Mouse (Mus musculus): Measurements from ENCODE around the gene Cltc. TPM values are rescaled to one million over a fixed set of nuclear protein-coding genes. Genes with fewer than 3 reads are reported as not detected.

Cltc gene
- total RNA-seq, 2 experiments from 2014 or later, result 159 to 171 TPM

DNA sequence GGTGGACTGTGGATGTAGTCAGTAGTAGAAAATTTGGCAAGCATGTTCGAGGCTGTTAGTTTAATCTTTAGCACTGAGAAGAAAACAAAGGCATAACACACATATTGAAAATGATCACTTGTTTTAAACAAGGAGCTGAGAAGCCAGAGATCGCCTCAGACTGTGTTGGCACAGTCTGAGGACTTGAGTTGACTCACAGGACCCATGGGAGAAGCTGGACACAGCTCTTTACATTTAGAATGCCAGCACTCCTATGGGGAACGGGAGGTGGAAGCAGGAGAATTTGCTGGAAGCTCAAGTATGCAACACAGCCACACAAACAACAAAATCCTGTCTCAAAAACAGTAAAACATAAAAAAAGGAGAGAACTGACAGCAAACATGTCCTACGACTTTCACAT is 103.3 kb downstream of the Cltc start:
- intact Hi-C loops (cut with DNase I), result loop anchor here (5.0 to 10.0 kb wide), 2 partner anchors 37 to 351 kb away; no protein-coding TSS in a partner anchor
- no peak for DNase-seq

DNA sequence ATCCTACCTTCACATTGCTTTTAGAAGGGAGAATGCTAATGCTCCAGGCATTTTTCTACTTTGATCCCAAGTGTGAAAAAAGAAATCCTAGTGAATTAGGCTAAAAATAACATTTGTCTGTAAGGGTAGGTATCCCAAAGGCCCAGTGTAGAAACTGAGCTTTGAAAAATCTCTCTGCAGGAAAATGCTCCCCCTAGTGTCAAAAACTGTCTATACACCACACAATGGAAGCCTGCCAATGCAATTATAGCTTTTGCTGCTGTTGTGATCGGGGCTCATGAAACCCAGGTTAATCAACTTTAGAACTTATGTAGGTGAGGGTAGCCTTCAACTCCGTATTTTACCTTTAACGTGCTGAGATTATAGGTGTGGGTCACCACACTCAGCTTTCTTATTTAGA is 103.9 kb downstream of the Cltc start:
- intact Hi-C loops (cut with DNase I), result loop anchor here (1.0 to 10.0 kb wide), 3 partner anchors 36 to 351 kb away; no protein-coding TSS in a partner anchor
- DNase-seq, result peak; percentile 56 to 79

DNA sequence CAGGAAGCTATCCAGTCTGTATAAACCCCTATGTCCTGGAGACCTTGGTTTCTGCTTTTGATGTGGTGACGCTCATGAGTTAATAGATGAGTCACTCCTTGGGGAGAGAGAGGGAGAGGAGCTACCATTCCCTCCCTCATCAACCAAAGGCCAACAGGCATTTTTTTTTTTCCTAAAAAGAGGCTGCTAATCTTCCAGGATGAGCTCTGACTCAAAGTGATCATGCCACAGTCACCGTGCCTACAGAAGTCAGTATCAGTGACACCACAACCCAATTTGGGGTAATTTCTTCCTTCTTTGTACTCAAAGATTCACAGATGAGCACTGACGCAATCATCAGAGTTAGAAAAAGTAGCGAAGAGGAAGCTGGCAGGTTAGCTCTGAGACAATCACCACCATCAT is 104.8 kb downstream of the Cltc start:
- intact Hi-C loops (cut with DNase I), result loop anchor here (5.0 to 10.0 kb wide), 2 partner anchors 35 to 352 kb away; no protein-coding TSS in a partner anchor
- DNase-seq, result no peak

DNA sequence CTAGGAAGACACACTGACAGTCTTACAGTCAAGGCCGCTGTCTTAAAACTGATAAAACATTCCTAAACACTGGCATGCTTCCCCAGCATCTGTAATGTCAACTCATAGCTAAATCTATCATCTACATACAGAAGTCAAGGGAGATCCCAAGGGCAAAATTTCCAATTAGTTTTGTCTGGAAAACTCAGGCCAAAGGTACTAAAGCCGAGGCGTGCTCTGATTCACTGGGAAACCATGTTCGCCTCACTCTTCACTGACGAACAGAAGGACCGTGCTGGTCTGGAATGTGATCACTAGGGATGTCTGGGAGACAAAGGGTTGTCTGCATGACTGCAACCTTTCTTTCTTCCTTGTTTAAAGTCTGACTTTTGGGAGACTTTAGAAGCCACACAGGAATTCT is 106.7 kb downstream of the Cltc start:
- intact Hi-C loops (cut with DNase I), result loop anchor here (5.0 to 10.0 kb wide), 2 partner anchors 33 to 354 kb away; no protein-coding TSS in a partner anchor

DNA sequence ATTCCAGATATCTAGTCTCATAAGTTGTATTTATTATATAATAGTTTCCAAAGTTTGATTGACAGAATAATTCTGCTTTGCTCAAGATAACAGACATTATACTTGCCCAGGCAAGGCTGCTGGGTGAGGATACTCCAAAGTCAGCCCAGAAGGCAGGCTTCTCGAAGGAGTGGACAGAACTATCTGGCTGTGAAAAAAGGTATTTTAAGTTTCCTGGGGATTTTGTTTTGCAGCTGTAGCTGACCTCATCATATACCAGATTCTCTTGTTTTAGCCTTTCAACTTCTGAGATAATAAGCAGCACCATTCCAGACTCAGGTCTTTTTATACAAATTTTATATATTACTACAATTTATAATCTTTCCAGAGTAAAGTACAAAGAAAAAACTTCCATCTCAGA is 107.8 kb downstream of the Cltc start:
- no peak for DNase-seq
- intact Hi-C loops (cut with DNase I), result no loop called here

More for the DNA sequence above, 106.7 kb downstream of the Cltc start:
- no peak for DNase-seq

DNA sequence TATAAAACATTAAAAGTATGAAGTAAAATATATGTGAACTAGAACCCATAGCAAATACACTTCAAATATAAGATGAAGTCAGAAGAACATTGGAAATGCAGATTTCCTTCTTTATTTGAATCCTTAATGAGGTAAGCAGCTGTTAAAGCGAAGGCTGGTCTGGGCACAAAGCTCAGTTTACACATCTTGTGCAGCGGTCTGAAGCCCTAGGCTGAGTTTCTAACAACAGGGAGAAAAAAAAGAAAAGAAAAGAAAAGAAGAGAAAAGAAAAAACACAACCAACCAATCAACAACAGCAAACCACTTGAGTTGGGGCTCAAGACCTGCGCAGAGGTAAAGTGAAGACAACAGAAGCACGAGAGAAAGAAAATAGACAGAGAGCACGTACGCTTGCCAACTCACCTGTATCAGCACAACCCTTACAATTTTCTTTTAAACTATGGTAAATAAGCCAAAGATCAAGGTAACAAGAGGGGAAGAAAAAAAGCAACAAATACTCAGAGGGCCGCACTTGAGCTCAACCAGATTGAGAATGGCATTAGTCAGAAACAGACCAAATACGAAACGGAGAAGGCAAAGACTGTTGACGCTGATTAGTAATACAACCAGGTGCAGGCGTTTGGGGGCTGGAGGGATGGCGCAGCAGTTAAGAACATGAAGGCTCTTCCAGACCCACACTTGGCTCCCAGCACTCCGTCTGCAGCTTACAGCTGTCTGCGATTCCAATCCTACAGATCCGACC is 109.5 kb downstream of the Cltc start:
- DNase-seq, result no peak
- intact Hi-C loops (cut with DNase I), result no loop called here

DNA sequence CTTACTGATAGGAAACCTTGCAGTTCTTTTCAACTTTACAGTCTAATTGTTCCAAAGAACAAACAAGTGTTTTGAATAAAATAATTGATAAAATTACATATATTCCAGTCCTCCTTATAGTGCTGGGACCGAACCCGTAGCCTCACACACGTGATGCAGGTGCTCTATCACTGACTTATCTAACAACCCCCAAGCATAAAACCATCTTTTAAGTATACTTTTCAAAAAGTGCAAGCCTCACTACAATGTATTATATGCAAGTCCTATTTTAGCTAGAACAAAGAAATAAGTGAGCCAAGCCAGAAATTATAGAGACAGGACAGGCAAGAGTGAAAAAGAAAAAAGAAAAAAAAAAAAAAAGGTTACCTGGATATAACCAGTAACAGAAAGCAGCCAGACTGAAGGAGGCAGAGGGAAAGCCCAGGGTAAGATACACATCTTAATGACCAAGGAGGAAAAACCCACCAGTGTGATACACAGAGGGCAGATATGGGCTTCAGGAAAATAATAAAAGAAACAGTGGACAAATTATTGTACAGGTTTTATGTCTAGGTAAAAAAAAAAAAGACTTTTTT is 110.4 kb downstream of the Cltc start:
- intact Hi-C loops (cut with DNase I), result no loop called here
- DNase-seq, result no peak

DNA sequence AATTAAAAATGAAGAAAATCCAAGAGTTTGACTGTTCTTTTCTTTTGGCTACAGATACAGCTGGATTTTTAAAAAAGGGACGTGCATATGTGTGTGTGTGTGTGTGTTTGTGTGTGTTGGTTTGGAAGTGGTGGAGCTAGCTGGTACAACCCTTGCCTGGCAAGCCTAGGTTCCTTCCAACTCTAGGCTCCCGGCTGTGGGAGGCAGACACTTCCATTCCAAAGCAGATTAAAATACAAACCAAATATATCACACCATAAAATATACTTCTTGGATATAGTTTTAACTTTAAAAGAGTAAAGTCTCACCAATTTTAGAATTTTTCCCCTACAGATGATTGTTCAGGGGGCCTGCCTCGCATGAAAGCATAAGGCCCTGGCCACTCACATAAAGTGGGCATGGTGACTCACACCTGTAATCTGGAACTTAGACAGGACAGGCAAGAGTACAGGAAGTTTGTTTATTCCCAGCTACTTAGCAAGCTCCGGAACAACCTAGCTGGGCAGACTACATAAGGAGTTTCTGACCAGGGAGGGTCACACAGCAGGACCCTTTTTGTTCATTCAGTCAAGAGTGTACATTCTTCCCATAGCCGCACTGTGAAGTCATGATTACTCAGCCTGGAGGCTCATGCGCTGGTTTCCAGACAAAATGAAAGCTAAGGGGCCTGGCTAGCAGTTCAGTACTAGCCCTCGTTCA is 111.1 kb downstream of the Cltc start:
- DNase-seq, result no peak

DNA sequence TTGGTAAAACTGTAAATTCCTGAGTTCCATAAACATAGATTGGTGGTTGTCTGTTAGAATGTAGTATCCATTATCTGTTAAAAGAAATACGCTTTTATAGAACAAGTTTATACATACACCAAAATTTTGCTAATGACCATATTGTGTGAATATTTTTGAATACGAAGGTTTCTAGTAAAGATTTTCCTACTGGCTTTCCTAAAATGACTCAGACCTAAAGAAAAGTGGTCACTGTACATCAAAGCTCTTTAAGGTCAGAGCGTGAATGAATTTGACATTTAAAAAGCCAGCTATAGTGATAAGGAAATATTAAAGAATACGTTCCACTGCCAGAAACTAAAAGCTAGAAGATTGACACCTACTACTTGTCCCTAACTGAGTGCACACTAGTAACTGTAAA is 112.8 kb downstream of the Cltc start:
- no peak for DNase-seq
- intact Hi-C loops (cut with DNase I), result no loop called here

More for the DNA sequence above, 111.1 kb downstream of the Cltc start:
- intact Hi-C loops (cut with DNase I), result no loop called here

Other genes starting within 250 kb of the Cltc start
- 10 to 100 TPM; 22.5 to 24.4 TPM for gene Rps6kb1, start 212.8 kb downstream of the Cltc start, total RNA-seq (2021)
- 1 to 10 TPM; 5.9 to 7.1 TPM for gene Tubd1, start 212.6 kb downstream of the Cltc start, total RNA-seq (2021)
- 10 to 100 TPM; 55.3 to 59.2 TPM for gene Vmp1, start 73.7 kb downstream of the Cltc start, total RNA-seq (2021)
- 1 to 10 TPM; 7.0 to 7.2 TPM for gene Ptrh2, start 73.6 kb downstream of the Cltc start, total RNA-seq (2021)
- gene Dhx40, start 50.2 kb upstream of the Cltc start, total RNA-seq (2021), result 10 to 100 TPM; 15.1 to 18.0 TPM
- gene Ypel2, start 236.1 kb upstream of the Cltc start, total RNA-seq (2021), result 10 to 100 TPM; 24.7 to 24.8 TPM

All from heart, postnatal 14 days (tissue).